Mouse (Mus musculus) intestine, embryonic 14.5 days (tissue): Measurements from ENCODE around the gene Yy1. TPM values are rescaled to one million over a fixed set of nuclear protein-coding genes. Genes with fewer than 3 reads are reported as not detected.

ENCODE experiments used
- ATAC-seq: fragments of 200-750 bp; cut with Nextera tagmentation; replicated peaks from 2 replicates; pipeline ENCODE4 v1.8.0; 2017; ENCODE audit warnings: low read depth, moderate number of reproducible peaks, moderate TSS enrichment, moderate library complexity; ENCODE audit not compliant: low FRiP score, low TSS enrichment
- DNase-seq: peaks from one replicate; pipeline ENCODE4 v3.0.0-alpha.2; 2018; ENCODE audit warnings: low spot score
- H3K27ac ChIP-seq: fragments of 300-500 bp; sonication (generic); 2 replicates; pipeline ENCODE4 v1.5.1; 2014; ENCODE audit warnings: low read depth, mild to moderate bottlenecking, control low read depth
- H3K27me3 ChIP-seq: fragments of 300-500 bp; sonication (generic); replicated peaks from 2 replicates; pipeline ENCODE4 v1.6.1; 2014; ENCODE audit warnings: low read length, control low read depth; ENCODE audit not compliant: control insufficient read depth, insufficient read depth
- H3K36me3 ChIP-seq: fragments of 300-500 bp; sonication (generic); 2 replicates; pipeline ENCODE4 v1.6.1; 2014; ENCODE audit warnings: low read length, control low read depth; ENCODE audit not compliant: control insufficient read depth, insufficient read depth
- H3K4me1 ChIP-seq: fragments of 300-500 bp; sonication (generic); replicated peaks from 2 replicates; pipeline ENCODE4 v1.6.1; 2014; ENCODE audit warnings: low read length, control low read depth, mixed read lengths; ENCODE audit not compliant: control insufficient read depth, insufficient read depth
- H3K4me2 ChIP-seq: fragments of 300-500 bp; sonication (generic); 2 replicates; pipeline ENCODE4 v1.6.1; 2014; ENCODE audit warnings: low read length
- H3K4me3 ChIP-seq: fragments of 300-500 bp; sonication (generic); 2 replicates; pipeline ENCODE4 v1.5.1; 2014; ENCODE audit warnings: low read depth, low read length, control low read depth, mixed read lengths
- H3K9ac ChIP-seq: fragments of 300-500 bp; sonication (generic); 2 replicates; pipeline ENCODE4 v1.6.1; 2014; ENCODE audit warnings: mild to moderate bottlenecking, low read length
- H3K9me3 ChIP-seq: fragments of 300-500 bp; sonication (generic); 2 replicates; pipeline ENCODE4 v1.6.1; 2016; ENCODE audit warnings: low read length, control low read depth; ENCODE audit not compliant: control insufficient read depth
- WGBS: fragments of 180-500 bp; shearing (Covaris S2); extraction: QIAGEN DNeasy Blood & Tissue Kit; methylation state at CpG from one replicate; pipeline ENCODE4 v1.1.7; 2014; 5-methylcytosine and 5-hydroxymethylcytosine counted together
- polyA plus RNA-seq: library from polyadenylated mRNA; unstranded; fragments of >200 nt; fragmentation: Nextera tagmentation; extraction: Ambion mirVana; gene quantifications from 2 replicates; pipeline ENCODE4 v1.2.1, GENCODE M21; 2014

Yy1 gene
- polyA plus RNA-seq, 1 experiment from 2014 or later: 20.5 TPM

GRCm38 (mm10) chr12:108810309-108810708, 17.5 kb downstream of the Yy1 start:
- peaks cover 48% of the 10 kb centered on the region for H3K36me3 ChIP-seq
- H3K27ac ChIP-seq: no peak overlapping the region
- ATAC-seq (no peak), DNase-seq (no peak)
- no peak overlapping the region for H3K4me2 ChIP-seq
- no peak overlapping the region for H3K4me3 ChIP-seq
- H3K27me3 ChIP-seq: no peaks in the 10 kb centered on the region
- H3K9ac ChIP-seq: no peak overlapping the region
- no peaks in the 10 kb centered on the region for H3K4me1 ChIP-seq
- no peaks in the 10 kb centered on the region for H3K9me3 ChIP-seq
- WGBS: 80% methylated on average over 7 of the region's 7 CpGs

DNA sequence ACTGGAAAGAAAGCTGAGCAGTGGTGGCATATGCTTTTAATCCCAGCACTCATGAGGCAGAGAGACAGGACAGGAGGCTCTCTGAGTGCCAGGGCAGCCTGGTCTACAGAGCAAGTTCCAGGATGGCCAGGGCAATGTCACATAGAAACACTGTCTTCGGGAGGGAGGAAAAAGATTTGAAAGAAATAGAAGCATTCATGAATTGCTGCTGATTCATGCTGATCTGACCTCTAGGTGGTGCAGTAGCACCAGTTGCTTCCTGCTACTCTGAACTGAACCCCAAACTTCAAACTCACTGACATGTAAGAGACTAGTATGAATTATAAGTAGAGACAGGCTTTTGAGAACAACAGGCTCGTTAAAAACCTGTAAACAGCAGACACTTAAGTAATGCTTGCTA, 18.4 kb downstream of the Yy1 start:
- DNase-seq: no peak
- Histone ChIP-seq H3K9ac (no peak overlapping the region), H3K4me3 (no peak overlapping the region), H3K27ac (no peak overlapping the region), H3K27me3 (no peaks in the 10 kb centered on the region), H3K9me3 (no peaks in the 10 kb centered on the region), H3K4me2 (no peak overlapping the region), H3K36me3 (peaks cover 55% of the 10 kb centered on the region), H3K4me1 (no peaks in the 10 kb centered on the region)
- ATAC-seq: no peak
- 55% methylated on average over 2 of the region's 2 CpGs for WGBS

GRCm38 (mm10) chr12:108812463-108812862, 19.7 kb downstream of the Yy1 start:
- no peak overlapping the region for H3K4me3 ChIP-seq
- H3K27ac ChIP-seq: no peak overlapping the region
- H3K27me3 ChIP-seq: no peaks in the 10 kb centered on the region
- no peak overlapping the region for H3K4me2 ChIP-seq
- ATAC-seq (no peak), DNase-seq (no peak)
- H3K36me3 ChIP-seq: peaks cover 58% of the 10 kb centered on the region
- H3K9me3 ChIP-seq: no peaks in the 10 kb centered on the region
- 79% methylated on average over 6 of the region's 6 CpGs for WGBS
- H3K9ac ChIP-seq: no peak overlapping the region
- H3K4me1 ChIP-seq: no peaks in the 10 kb centered on the region

DNA sequence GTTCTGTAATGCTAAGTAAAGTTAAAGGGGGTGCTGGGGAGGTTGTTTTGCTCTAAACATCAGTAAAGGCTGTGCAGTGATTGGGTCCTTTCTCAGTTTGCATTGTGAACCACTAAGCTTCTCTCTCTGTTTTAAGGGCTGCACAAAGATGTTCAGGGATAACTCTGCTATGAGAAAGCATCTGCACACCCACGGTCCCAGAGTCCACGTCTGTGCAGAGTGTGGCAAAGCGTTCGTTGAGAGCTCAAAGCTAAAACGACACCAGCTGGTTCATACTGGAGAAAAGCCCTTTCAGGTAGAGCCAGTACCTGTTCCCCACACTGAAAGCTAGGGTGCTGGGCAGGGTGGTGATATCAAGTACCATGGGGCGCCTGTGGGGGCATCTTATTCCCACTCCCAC, 21.7 kb downstream of the Yy1 start:
- Histone ChIP-seq H3K36me3 (peaks cover 51% of the 10 kb centered on the region), H3K4me2 (no peak overlapping the region), H3K27me3 (no peaks in the 10 kb centered on the region), H3K27ac (no peak overlapping the region), H3K9ac (no peak overlapping the region), H3K9me3 (no peaks in the 10 kb centered on the region), H3K4me1 (no peaks in the 10 kb centered on the region), H3K4me3 (no peak overlapping the region)
- ATAC-seq: no peak
- DNase-seq: no peak
- 88% methylated on average over 6 of the region's 6 CpGs for WGBS

GRCm38 (mm10) chr12:108816569-108816968, 23.8 kb downstream of the Yy1 start:
- H3K27ac ChIP-seq: no peak overlapping the region
- no peaks in the 10 kb centered on the region for H3K27me3 ChIP-seq
- no peak overlapping the region for H3K4me2 ChIP-seq
- no peak for ATAC-seq
- no peak overlapping the region for H3K9ac ChIP-seq
- no peak overlapping the region for H3K4me3 ChIP-seq
- H3K36me3 ChIP-seq: peaks cover 44% of the 10 kb centered on the region
- 81% methylated on average over 11 of the region's 11 CpGs for WGBS
- no peaks in the 10 kb centered on the region for H3K9me3 ChIP-seq
- no peaks in the 10 kb centered on the region for H3K4me1 ChIP-seq
- no peak for DNase-seq

DNA sequence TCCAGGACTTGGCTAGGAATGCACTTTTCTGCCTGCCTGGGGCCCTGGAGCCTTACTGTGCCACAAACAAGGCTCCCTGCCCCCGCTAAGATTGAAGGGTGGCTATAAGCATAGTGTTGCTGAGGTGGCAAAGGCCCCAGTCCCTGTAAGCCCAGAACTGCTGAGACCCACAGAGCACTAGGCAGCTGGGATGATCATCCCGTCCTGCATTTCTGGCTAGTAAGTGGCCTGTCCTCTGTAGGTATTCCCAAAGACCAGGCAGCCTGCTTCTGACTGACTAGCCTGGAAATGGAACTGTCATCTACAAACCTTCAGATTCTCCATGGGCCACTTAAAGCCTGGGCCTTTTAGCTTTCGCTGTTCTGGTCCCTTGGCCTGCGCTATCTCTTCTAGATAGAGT, 27.7 kb downstream of the Yy1 start:
- no peaks in the 10 kb centered on the region for H3K9me3 ChIP-seq
- H3K27ac ChIP-seq: no peak overlapping the region
- no peak for ATAC-seq
- 91% methylated on average over 4 of the region's 4 CpGs for WGBS
- no peak overlapping the region for H3K4me2 ChIP-seq
- H3K4me1 ChIP-seq: no peaks in the 10 kb centered on the region
- H3K36me3 ChIP-seq: peaks cover 25% of the 10 kb centered on the region
- no peak for DNase-seq
- H3K27me3 ChIP-seq: no peaks in the 10 kb centered on the region
- H3K4me3 ChIP-seq: no peak overlapping the region
- H3K9ac ChIP-seq: no peak overlapping the region

DNA sequence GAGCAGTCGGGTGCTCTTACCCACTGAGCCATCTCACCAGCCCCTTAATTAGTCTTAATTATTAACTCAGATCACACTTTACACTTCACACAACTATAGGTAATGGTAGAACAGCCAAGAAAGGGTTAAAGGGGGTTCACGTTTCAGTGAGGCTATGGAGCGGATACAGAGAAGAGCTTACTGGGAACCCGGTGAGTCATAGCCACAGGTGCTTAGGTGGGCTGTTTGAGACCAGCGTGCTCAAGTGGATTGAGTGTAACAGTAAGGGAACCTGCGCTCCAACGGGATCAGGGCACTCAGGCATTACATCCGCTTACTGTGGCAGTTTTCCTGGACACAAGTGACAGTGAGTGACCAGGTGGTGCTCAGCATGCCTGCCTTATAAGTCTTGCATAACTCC, 30.3 kb downstream of the Yy1 start:
- no peaks in the 10 kb centered on the region for H3K27me3 ChIP-seq
- 59% methylated on average over 8 of the region's 8 CpGs for WGBS
- no peaks in the 10 kb centered on the region for H3K9me3 ChIP-seq
- H3K4me1 ChIP-seq: no peaks in the 10 kb centered on the region
- no peak for ATAC-seq
- H3K27ac ChIP-seq: no peak overlapping the region
- H3K36me3 ChIP-seq: peaks cover 14% of the 10 kb centered on the region
- H3K4me2 ChIP-seq: no peak overlapping the region
- H3K4me3 ChIP-seq: no peak overlapping the region
- DNase-seq: no peak
- H3K9ac ChIP-seq: no peak overlapping the region

- no peak overlapping the region for H3K4me3 ChIP-seq
- ATAC-seq: no peak
- H3K4me1 ChIP-seq: no peaks in the 10 kb centered on the region
- DNase-seq: no peak
- WGBS: 90% methylated on average over 15 of the region's 15 CpGs
- H3K4me2 ChIP-seq: no peak overlapping the region
- H3K27me3 ChIP-seq: no peaks in the 10 kb centered on the region
- H3K9me3 ChIP-seq: no peaks in the 10 kb centered on the region
- no peak overlapping the region for H3K9ac ChIP-seq
- H3K36me3 ChIP-seq: peaks cover 7% of the 10 kb centered on the region; the same call in 1 of the 2 replicates
- H3K27ac ChIP-seq: no peak overlapping the region
Observed at GRCm38 (mm10) chr12:108824225-108824874, 31.6 kb downstream of the Yy1 start.

DNA sequence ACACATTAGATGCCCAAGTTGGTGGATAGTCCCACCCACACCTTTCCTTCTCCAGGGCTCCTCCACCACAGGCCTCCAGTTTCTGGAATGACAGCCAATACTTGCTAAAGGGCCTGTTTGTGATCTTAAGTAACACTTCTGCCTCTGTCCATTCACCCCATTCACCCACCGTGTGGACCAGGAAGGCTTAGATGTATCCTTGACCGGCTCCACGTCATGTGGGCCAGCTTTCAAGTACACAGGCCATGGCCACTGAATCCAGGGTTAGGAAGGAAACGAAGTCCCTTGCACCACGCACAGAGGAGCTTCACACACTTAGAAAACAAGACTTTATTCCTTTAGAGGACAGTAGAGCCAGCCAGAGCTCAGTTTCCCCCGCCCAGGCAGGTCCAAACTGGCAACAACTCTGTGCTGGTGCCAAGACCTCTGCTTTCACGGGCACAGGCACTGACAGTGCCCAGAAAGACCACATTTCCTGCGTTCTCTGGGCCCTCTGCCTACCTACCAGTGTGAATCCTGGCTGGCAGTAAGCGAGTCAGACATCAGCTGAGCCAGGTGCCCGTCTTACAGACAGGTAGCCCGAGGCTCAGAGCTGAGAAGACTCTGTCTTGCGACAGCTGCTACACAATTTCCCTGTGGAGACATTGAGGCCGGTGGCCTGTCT, 32.9 kb downstream of the Yy1 start:
- H3K4me1 ChIP-seq: no peaks in the 10 kb centered on the region
- WGBS: 93% methylated on average over 13 of the region's 13 CpGs
- no peak for ATAC-seq
- no peaks in the 10 kb centered on the region for H3K9me3 ChIP-seq
- H3K27ac ChIP-seq: no peak overlapping the region
- no peaks in the 10 kb centered on the region for H3K27me3 ChIP-seq
- no peak for DNase-seq
- H3K4me3 ChIP-seq: no peak overlapping the region
- no peak overlapping the region for H3K4me2 ChIP-seq
- H3K9ac ChIP-seq: no peak overlapping the region
- H3K36me3 ChIP-seq: peaks cover 7% of the 10 kb centered on the region; the same call in 1 of the 2 replicates
